Mouse (Mus musculus) lung, postnatal 25 days (tissue): Measurements from ENCODE around the gene Adamts14.

Experiments used
- DNase-seq: peaks from one replicate; pipeline ENCODE4 v3.0.0; 2022; ENCODE audit warnings: low spot score

Adamts14 gene

GRCm38 (mm10) chr10:61178687-61179086 is 94.6 kb downstream of the Adamts14 start:
- no peak for DNase-seq

DNA sequence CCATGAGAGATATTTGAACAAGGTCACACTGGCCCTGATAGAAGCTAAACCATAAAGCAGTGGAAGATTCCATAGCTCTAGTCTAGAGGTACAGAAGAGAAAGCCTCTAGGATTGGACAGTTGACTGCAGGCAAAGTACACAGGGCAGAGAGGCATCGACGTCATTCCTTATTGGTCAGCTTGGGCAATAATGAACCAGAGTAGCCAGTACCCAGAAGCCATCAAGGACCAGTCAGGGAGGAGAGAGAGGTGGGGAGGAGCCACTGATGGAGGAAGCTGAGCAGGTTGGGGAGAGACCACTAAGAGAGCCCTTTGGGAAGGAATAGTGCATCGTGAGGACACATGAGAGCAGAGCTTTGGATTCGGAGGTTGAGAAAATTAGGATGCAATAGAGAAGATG is 95.5 kb downstream of the Adamts14 start:
- no peak for DNase-seq

- no peak for DNase-seq
Measured at GRCm38 (mm10) chr10:61176221-61176790, 96.9 kb downstream of the Adamts14 start.

DNA sequence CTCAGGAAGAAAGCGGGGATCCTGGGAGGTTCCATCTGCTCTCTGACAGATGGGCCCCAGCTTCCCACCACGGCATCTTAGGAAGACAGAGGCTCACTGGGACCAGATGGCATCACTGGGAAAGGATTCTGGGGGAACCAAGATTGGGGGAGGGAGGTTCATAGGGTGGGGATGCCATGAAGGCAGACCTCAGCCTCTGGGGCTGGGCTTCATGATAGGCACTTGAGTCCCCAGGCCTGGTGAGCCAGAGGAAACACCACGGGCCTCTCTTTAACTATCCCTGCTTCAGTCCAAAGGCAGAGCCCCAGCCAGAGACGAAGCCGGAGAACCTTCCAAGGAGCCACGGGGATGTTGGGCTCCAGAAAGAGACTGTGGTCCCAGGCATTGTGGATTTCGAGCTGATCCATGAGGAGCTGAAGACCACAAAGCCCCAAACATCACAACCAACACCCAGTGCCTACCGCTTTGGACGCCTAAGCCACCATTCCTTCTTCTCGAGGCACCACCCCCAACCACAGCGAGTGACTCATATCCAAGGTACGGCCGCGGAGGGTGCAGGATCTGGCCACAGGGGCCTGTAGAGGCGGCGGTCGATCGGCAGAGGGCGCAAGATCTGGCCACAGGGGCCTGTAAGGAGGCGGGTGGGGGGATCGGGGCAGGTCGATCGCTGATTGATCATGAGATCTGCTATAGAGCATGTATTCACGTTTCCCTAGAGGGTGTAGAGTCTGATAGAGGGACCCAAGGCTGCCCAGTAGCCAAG is 97.6 kb downstream of the Adamts14 start:
- no peak for DNase-seq

DNA sequence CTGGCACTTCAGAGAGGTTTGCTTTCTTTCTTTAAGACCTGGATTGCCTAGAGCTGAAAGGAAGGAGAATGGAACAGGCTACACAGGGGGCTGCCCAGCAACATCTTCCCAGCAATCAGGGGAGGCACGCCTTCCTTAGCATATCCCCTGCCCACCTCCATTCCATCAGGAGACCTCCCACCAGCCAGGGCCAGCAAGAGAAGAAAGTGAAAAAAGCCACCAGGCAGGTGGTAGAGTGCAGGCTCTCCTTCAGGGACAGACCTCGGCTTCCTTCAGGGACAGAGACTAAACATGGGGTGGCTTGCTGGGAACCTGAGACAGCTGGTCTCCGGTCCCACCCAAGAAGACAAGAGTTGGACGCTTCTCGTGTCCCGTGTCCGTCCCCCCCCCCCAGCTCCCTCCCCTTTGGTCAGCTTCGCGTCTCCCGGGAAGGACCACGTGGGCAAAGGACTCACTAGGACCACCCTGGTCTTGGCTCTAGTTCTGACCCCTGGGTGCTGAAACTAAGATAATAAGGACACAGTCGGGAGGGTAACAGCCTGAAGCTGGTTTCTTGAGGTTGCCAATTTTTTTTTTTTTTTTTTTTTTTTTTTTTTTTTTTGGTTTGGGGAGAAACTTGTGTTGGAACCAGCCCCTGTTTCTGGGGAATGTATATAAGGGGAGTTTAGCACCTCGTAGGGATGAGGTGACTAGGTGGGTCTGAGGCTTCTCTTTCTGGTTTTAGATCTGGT is 98.4 kb downstream of the Adamts14 start:
- no peak for DNase-seq

GRCm38 (mm10) chr10:61172496-61172895 is 100.7 kb downstream of the Adamts14 start:
- no peak for DNase-seq

DNA sequence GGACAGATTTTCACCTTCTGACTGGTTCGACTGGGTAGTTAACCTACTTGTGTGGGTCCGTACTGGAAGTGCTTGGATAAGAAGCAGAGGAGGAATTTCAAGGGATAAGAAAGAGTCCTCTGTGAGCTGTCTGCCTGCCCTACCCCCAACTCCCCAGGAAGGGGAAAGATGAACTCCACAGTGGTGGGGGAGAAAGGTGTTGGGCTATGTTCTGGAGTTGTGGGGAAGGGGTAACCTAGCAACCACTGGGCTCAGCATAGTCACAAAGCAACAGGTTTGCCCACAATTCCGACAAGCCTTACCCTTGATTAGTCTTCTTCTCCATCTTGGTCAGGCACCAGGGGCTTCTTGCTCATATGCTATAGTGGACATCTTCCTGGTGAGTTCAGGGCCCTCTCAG is 101.6 kb downstream of the Adamts14 start, which contains the start of gene Tbata:
Gene Tbata (plus strand): TSS at position 301 of the 400 bp plus-strand sequence.
- DNase-seq = no peak

- no peak for DNase-seq
Measured at GRCm38 (mm10) chr10:61168393-61168792, 104.8 kb downstream of the Adamts14 start.

GRCm38 (mm10) chr10:61167333-61168096 is 105.7 kb downstream of the Adamts14 start:
- DNase-seq = peak; percentile 17

DNA sequence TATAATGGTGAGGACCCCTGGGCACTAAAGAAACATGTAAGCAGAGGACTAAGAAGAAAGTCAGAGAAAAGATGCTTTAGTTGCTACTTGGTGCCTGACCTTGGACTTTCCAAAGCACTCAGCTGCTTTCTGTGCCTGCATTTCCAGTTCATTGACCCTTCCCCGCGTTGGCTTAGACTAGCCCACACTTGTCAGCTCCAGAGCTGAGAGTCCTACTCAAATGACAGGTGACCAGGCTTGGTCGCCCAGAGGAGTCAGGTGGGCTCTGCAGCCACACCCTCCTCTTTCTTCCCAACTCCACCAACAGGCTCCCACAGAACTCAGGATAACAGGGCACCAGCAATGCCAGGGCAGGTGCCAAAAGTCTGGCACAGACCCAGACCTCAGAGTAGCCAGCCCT is 110.9 kb downstream of the Adamts14 start:
- DNase-seq = no peak

- no peak for DNase-seq
Measured at GRCm38 (mm10) chr10:61160671-61161070, 112.6 kb downstream of the Adamts14 start.

DNA sequence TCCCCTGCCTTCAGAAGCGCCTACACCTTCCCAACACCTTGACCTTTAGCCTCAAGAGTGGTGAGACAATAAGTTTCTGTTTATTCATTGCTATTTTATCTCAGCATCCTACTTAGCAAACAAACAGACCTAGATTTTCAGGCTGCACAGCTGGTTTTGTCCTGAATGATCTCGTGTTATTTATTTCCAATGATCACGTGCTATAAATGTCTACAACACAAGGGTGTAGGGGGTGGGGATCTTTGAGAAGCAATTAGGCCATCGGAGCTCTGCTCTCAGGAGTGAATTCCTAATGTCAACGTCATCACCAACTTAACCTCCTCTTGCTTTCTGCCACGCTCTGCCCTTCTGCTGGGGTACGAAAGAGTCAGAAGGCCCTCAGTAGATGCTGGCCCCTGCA is 113.1 kb downstream of the Adamts14 start:
- no peak for DNase-seq

- no peak for DNase-seq
Measured at GRCm38 (mm10) chr10:61158594-61158993, 114.6 kb downstream of the Adamts14 start.

- no peak for DNase-seq
Measured at GRCm38 (mm10) chr10:61156453-61156852, 116.8 kb downstream of the Adamts14 start.

DNA sequence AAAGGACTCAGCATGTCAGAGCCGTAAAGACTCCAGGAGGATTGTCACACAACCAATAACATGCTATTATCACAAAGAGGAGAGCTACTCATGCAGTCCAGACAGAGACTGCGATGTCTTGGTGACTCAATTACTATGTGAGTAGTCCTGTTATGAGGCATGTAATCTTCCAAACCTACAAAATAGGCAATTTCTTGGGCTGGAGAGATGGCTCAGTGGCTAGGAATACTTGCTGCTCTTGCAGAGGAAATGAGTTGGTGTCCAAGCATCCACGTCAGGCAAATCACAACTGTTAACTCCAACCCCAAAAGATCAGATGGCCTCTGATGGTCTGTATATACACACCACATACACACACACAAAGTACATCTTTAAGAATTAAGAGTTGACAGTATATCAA is 117.6 kb downstream of the Adamts14 start:
- DNase-seq = no peak

GRCm38 (mm10) chr10:61152131-61152530 is 121.1 kb downstream of the Adamts14 start:
- no peak for DNase-seq

DNA sequence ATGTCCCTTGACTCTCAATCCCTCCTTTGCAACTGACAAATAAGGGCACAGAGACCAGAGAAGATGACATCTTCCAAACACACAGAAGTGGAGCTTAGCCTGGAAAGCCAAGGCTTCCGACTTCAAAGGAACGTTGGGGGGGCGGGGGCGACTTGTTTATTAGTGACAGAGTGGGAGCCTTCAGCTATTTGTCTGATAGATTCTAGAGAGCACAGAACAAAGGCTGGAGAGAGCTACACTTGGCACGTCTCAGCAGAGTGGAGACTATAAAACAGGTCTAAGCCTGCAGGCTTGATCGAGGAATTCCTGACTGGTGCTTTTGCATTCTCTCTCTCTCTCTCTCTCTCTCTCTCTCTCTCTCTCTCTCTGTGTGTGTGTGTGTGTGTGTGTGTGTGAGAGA is 122.6 kb downstream of the Adamts14 start:
- DNase-seq = no peak

DNA sequence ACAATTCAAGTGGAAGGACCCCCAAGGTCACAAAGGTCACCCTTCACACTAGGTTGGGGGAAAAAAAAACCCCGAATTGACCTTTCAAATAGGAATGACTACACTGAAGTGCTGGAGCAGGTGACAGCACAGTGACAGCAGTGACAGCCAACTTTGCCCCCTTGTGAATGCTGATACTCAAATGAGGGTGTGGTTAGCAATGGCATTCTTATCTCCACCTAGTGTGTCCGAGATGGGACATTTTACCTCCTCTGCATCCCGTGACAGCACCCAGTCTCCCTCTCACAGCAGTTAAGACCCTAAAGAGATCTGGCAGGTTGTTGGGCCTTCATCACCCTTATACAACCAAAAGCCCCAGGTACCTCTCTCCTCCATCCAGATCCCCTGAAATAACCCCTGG is 123.8 kb downstream of the Adamts14 start:
- no peak for DNase-seq

DNA sequence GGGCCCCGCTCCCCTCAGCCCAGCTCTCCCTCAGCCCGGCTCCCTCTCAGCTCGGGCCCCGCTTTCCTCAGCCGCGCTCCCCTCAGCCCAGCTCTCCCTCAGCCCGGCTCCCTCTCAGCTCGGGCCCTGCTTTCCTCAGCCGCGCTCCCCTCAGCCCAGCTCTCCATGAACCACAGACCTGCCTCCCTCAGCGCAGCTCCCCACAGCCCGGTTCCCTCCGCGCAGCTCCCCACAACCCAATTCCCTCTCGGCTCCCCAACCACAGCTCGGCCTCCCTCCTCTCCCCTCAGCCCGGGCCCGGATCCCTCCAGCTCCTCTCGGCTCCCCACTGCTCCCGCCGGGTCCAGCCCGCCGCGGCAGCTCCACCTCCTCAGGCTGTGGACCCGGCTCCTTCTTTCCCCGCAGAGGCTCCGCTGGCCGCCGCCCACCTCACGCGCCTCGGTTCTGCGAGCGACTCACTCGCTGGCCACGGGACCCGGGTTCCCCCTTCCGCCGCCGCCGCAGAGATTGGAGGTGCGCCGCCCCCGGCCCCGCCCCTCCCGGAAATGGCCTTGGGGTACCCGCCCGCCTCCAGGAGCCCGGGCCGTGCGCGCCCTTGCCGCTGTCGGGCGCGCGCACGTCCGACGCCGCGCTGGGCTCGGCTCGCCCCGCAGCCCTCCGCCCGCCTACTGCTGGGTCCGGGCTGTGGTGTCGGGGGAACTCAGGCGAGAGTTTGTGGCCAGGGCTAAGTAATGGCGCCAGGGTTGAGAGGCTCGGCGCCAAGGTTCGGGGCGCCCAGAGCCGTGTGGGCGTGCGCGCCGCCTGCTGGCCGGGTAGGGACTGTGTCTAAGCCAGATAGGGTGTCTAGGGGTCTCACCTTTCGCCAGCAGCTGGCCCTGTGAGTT is 125.8 kb downstream of the Adamts14 start, which contains the start of gene Sgpl1:
Gene Sgpl1 (minus strand): TSS at position 547 of the 884 bp plus-strand sequence.
- DNase-seq = peak; percentile 86
